In genomic region chr15:79442257-79442611, GRCm38 (mm10) we compare ENCODE assay signal across 8 mouse cellular contexts. TPM values are rescaled to one million over a fixed set of nuclear protein-coding genes. Genes with fewer than 3 reads are reported as not detected.
DNase-seq lines count a peak whose midpoint lies in the region; ATAC-seq and TF ChIP-seq lines count a peak whose summit lies in the region.

No protein-coding gene starts in this region.

- H3K4me1 ChIP-seq in heart, embryonic 11.5 days (ENCODE audit: control insufficient read depth, insufficient read depth, low read length), result peaks cover 47% of the 10 kb centered on the region
- peaks cover 0 to 5% of the 10 kb centered on the region in 2 experiments; a peak in 1 of 4 replicates for H3K4me1 ChIP-seq in CH12.LX (ENCODE audit: control insufficient read depth in 1 of 2, insufficient read depth in 2 of 2)
- H3K4me1 ChIP-seq in forebrain, embryonic 14.5 days (ENCODE audit: control insufficient read depth, insufficient read depth, low read length), result peaks cover 23% of the 10 kb centered on the region
- peaks cover 20% of the 10 kb centered on the region for H3K4me1 ChIP-seq in liver, embryonic 15.5 days (replicated peaks)

- no peak for TF ChIP-seq EP300 in CH12.LX (IDR thresholded peaks at IDR 0.05; ENCODE audit: low read length)

- no peaks in the 10 kb centered on the region for H3K9me3 ChIP-seq in heart, embryonic 11.5 days (replicated peaks; ENCODE audit: control insufficient read depth, low read length)
- H3K9me3 ChIP-seq in CH12.LX (replicated peaks; ENCODE audit: low read length), result no peaks in the 10 kb centered on the region
- no peaks in the 10 kb centered on the region for H3K9me3 ChIP-seq in forebrain, embryonic 14.5 days (replicated peaks; ENCODE audit: control insufficient read depth, low read length)
- H3K9me3 ChIP-seq in liver, embryonic 15.5 days (replicated peaks), result no peaks in the 10 kb centered on the region

- peaks cover 8% of the 10 kb centered on the region for H3K36me3 ChIP-seq in heart, embryonic 11.5 days (ENCODE audit: control insufficient read depth, insufficient read depth, low read length)
- peaks cover 5 to 16% of the 10 kb centered on the region in 2 experiments for H3K36me3 ChIP-seq in CH12.LX (replicated peaks in 1 of 2; ENCODE audit: control insufficient read depth in 1 of 2, insufficient read depth in 1 of 2, low read length in 1 of 2)
- H3K36me3 ChIP-seq in forebrain, embryonic 14.5 days (ENCODE audit: control insufficient read depth, insufficient read depth, low read length), result peaks cover 17% of the 10 kb centered on the region
- no peaks in the 10 kb centered on the region for H3K36me3 ChIP-seq in liver, embryonic 15.5 days (replicated peaks)

- in situ Hi-C loops in CH12.LX (cut with MboI; ENCODE audit: low pct_ligation_motif_present, low pct_unique_long_range_greater_than_20kb, low sequenced_read_pairs), result no loop called here

- no peak for DNase-seq in heart, postnatal 4 days
- DNase-seq in CH12.LX (ENCODE audit: extremely low read depth), result no peak
- no peak for DNase-seq in forebrain, embryonic 14.5 days (ENCODE audit: low spot score)
- DNase-seq in frontal cortex, postnatal 10 days (ENCODE audit: low spot score in 2 of 2), result no peak
- DNase-seq in ovary, postnatal 14 days (ENCODE audit: low spot score), result no peak
- no peak for DNase-seq in thymus, postnatal 36 days

- TF ChIP-seq CTCF in CH12.LX (conservative IDR thresholded peaks at IDR 0.05 in 1 of 2, IDR thresholded peaks at IDR 0.05 in 1 of 2; ENCODE audit: low read depth in 2 of 2, low read length in 2 of 2), result no peak

- no peak for TF ChIP-seq RAD21 in CH12.LX (IDR thresholded peaks at IDR 0.05; ENCODE audit: low read depth, low read length)

- H3K9ac ChIP-seq in heart, embryonic 11.5 days (ENCODE audit: low read depth, low read length), result peak overlapping the region; percentile 99
- peak overlapping the region; percentile 89 for H3K9ac ChIP-seq in CH12.LX (ENCODE audit: insufficient read depth, low read depth)
- peak overlapping the region; percentile 100 for H3K9ac ChIP-seq in forebrain, embryonic 14.5 days (ENCODE audit: low read length)
- H3K9ac ChIP-seq in liver, embryonic 15.5 days, result peak overlapping the region; percentile 58

- H3K27ac ChIP-seq in heart, embryonic 11.5 days (ENCODE audit: low read depth, low read length), result peak overlapping the region; percentile 96
- no peak overlapping the region for H3K27ac ChIP-seq in CH12.LX (ENCODE audit: insufficient read depth, low read depth)
- peak overlapping the region; percentile 98 for H3K27ac ChIP-seq in forebrain, embryonic 14.5 days (ENCODE audit: low read depth, low read length)
- H3K27ac ChIP-seq in liver, embryonic 15.5 days (replicated peaks), result no peak overlapping the region

- dilution Hi-C loops in CH12.LX (cut with MboI; ENCODE audit: extremely low pct_ligation_motif_present, extremely low pct_unique_long_range_greater_than_20kb, low sequenced_read_pairs), result no loop called here

- TF ChIP-seq POLR2A in CH12.LX (IDR thresholded peaks at IDR 0.05; ENCODE audit: low read depth, low read length), result no peak

- peak overlapping the region; percentile 83 for H3K4me2 ChIP-seq in heart, embryonic 11.5 days
- H3K4me2 ChIP-seq in CH12.LX (ENCODE audit: insufficient read depth, low read depth, poor library complexity, severe bottlenecking), result peak overlapping the region; percentile 80
- peak overlapping the region; percentile 86 for H3K4me2 ChIP-seq in forebrain, embryonic 14.5 days (ENCODE audit: low read length)
- peak overlapping the region; percentile 82 for H3K4me2 ChIP-seq in liver, embryonic 15.5 days

- 5% methylated on average over 6 of the region's 6 CpGs for WGBS in heart, embryonic 11.5 days (ENCODE audit: insufficient replicate concordance)
- WGBS in forebrain, embryonic 14.5 days, result 2% methylated on average over 6 of the region's 6 CpGs
- 15% methylated on average over 6 of the region's 6 CpGs for WGBS in liver, embryonic 15.5 days (ENCODE audit: insufficient replicate concordance)

- no peaks in the 10 kb centered on the region for H3K79me2 ChIP-seq in CH12.LX (replicated peaks; ENCODE audit: control insufficient read depth, extremely low read depth, insufficient read depth, poor library complexity, severe bottlenecking)

- ATAC-seq in heart, embryonic 11.5 days (replicated peaks; ENCODE audit: insufficient number of reproducible peaks, low FRiP score, low TSS enrichment), result no peak
- ATAC-seq in forebrain, embryonic 14.5 days, result no peak
- no peak for ATAC-seq in liver, embryonic 15.5 days (ENCODE audit: insufficient read depth)

- no peaks in the 10 kb centered on the region for H3K27me3 ChIP-seq in heart, embryonic 11.5 days (ENCODE audit: control insufficient read depth, insufficient read depth, low read length)
- H3K27me3 ChIP-seq in CH12.LX (replicated peaks), result peaks cover 42% of the 10 kb centered on the region
- no peaks in the 10 kb centered on the region for H3K27me3 ChIP-seq in forebrain, embryonic 14.5 days (replicated peaks; ENCODE audit: control insufficient read depth, insufficient read depth, low read length)
- H3K27me3 ChIP-seq in liver, embryonic 15.5 days, result peaks cover 34% of the 10 kb centered on the region

- peak overlapping the region; percentile 93 for H3K4me3 ChIP-seq in heart, embryonic 11.5 days (ENCODE audit: low read depth, low read length)
- H3K4me3 ChIP-seq in CH12.LX (replicated peaks in 1 of 3; ENCODE audit: low read depth in 2 of 3, low read length in 2 of 3, poor library complexity in 1 of 3), result peak overlapping the region; percentile 30 to 59 (median 39)
- H3K4me3 ChIP-seq in forebrain, embryonic 14.5 days (ENCODE audit: low read depth, low read length), result peak overlapping the region; percentile 98
- peak overlapping the region; percentile 66 for H3K4me3 ChIP-seq in liver, embryonic 15.5 days (replicated peaks)

TF ChIP-seq in CH12.LX, 34 proteins besides CTCF, POLR2A, EP300 and RAD21:
- TF ChIP-seq ZKSCAN1 (IDR thresholded peaks at IDR 0.05; ENCODE audit: borderline replicate concordance, low read depth, low read length) (no peak), MAFK (IDR thresholded peaks at IDR 0.05; ENCODE audit: insufficient replicate concordance, low read length) (no peak), ZC3H11A (IDR thresholded peaks at IDR 0.05; ENCODE audit: low read depth, low read length) (no peak), SMC3 (IDR thresholded peaks at IDR 0.05; ENCODE audit: low read depth, low read length) (no peak), POLR2AphosphoS2 (IDR thresholded peaks at IDR 0.05; ENCODE audit: low read depth, low read length) (no peak), KAT2A (IDR thresholded peaks at IDR 0.05; ENCODE audit: insufficient replicate concordance, low read length) (no peak), MAZ (IDR thresholded peaks at IDR 0.05; ENCODE audit: low read depth, low read length) (no peak), SIN3A (IDR thresholded peaks at IDR 0.05; ENCODE audit: low read length) (no peak), MXI1 (IDR thresholded peaks at IDR 0.05; ENCODE audit: low read depth, low read length) (no peak), USF1 (IDR thresholded peaks at IDR 0.05; ENCODE audit: low read depth, low read length) (no peak)

RNA-seq across cellular contexts. Expression of gene Csnk1e, which starts 13.1 kb away (rescaled TPM):
- polyA plus RNA-seq in heart, embryonic 11.5 days (2014; fragmentation: Nextera tagmentation; extraction: Ambion mirVana), result 73.2 and 91.0 TPM in 2 replicates
- total RNA-seq in heart, postnatal 4 days (2021), result 100 to 1,000 TPM in 1 of 2 experiments, 10 to 100 TPM in 1; 99.6 to 108 TPM
- total RNA-seq in CH12.LX (2012; rRNA removed) (33.3 and 46.7 TPM in 2 replicates), CH12.LX (2014; rRNA removed) (10.4 and 12.2 TPM in 2 replicates)
- polyA plus RNA-seq in CH12.LX (2012; ENCODE audit: insufficient read length, low read depth), result 16.8 and 18.5 TPM in 2 replicates
- polyA plus RNA-seq in forebrain, embryonic 14.5 days (2014; fragmentation: Nextera tagmentation; extraction: Ambion mirVana), result 114 and 158 TPM in 2 replicates
- 8.0 and 9.2 TPM in 2 replicates for polyA plus RNA-seq in liver, embryonic 15.5 days (2015; fragmentation: Nextera tagmentation; extraction: Ambion mirVana)

RNA-seq across cellular contexts. Expression of gene Tmem184b, which starts 38.9 kb away (rescaled TPM):
- 55.0 and 56.5 TPM in 2 replicates for polyA plus RNA-seq in heart, embryonic 11.5 days (2014; fragmentation: Nextera tagmentation; extraction: Ambion mirVana)
- 10 to 100 TPM; 68.1 to 73.4 TPM for total RNA-seq in heart, postnatal 4 days (2021)
- 18.9 and 21.1 TPM in 2 replicates for total RNA-seq in CH12.LX (2012; rRNA removed)
- total RNA-seq in CH12.LX (2014; rRNA removed), result 7.1 and 7.2 TPM in 2 replicates
- polyA plus RNA-seq in CH12.LX (2012; ENCODE audit: insufficient read length, low read depth), result 38.0 and 42.7 TPM in 2 replicates
- 20.3 and 30.6 TPM in 2 replicates for polyA plus RNA-seq in forebrain, embryonic 14.5 days (2014; fragmentation: Nextera tagmentation; extraction: Ambion mirVana)
- polyA plus RNA-seq in liver, embryonic 15.5 days (2015; fragmentation: Nextera tagmentation; extraction: Ambion mirVana), result 11.6 and 11.7 TPM in 2 replicates

Comparison
In these comparisons a context has a peak if more than half of its experiments do, and no peak if none do; other contexts are left out.
1. H3K27ac ChIP-seq: peak in heart, embryonic 11.5 days (single experiment) and forebrain, embryonic 14.5 days (single experiment); none in CH12.LX (single experiment) and liver, embryonic 15.5 days (single experiment).
2. H3K4me3 ChIP-seq: peak in every context shown above with its lines; median percentile 98 in forebrain, embryonic 14.5 days; 93 in heart, embryonic 11.5 days; 66 in liver, embryonic 15.5 days; 39 in CH12.LX.
3. Peak in every context shown above with its lines, with median percentiles within 50 percentile points of each other: H3K4me2 ChIP-seq and H3K9ac ChIP-seq.